Mouse (Mus musculus) embryonic facial prominence, embryonic 14.5 days (tissue): ENCODE data around the gene Pear1. TPM values are rescaled to one million over a fixed set of nuclear protein-coding genes. Genes with fewer than 3 reads are reported as not detected.

Source experiments
- ATAC-seq: fragments of 200-750 bp; cut with Nextera tagmentation; 2 replicates; pipeline ENCODE4 v1.8.0; 2017; ENCODE audit warnings: low read depth, moderate number of reproducible peaks, moderate TSS enrichment
- DNase-seq: peaks from one replicate; pipeline ENCODE4 v3.0.0-alpha.2; 2015; ENCODE audit warnings: low spot score
- H3K27ac ChIP-seq: fragments of 300-500 bp; sonication (generic); replicated peaks from 2 replicates; pipeline ENCODE4 v1.5.1; 2014; ENCODE audit warnings: low read depth, mild to moderate bottlenecking, low read length, moderate library complexity
- H3K27me3 ChIP-seq: fragments of 300-500 bp; sonication (generic); replicated peaks from 2 replicates; pipeline ENCODE4 v1.6.1; 2014; ENCODE audit warnings: low read length; ENCODE audit not compliant: control insufficient read depth, insufficient read depth
- H3K36me3 ChIP-seq: fragments of 300-500 bp; sonication (generic); 2 replicates; pipeline ENCODE4 v1.6.1; 2014; ENCODE audit warnings: low read length, mixed read lengths; ENCODE audit not compliant: control insufficient read depth, insufficient read depth
- H3K4me1 ChIP-seq: fragments of 300-500 bp; sonication (generic); 2 replicates; pipeline ENCODE4 v1.6.1; 2014; ENCODE audit warnings: antibody characterized with exemption, low read length; ENCODE audit not compliant: control insufficient read depth, insufficient read depth
- H3K4me2 ChIP-seq: fragments of 300-500 bp; sonication (generic); 2 replicates; pipeline ENCODE4 v1.6.1; 2014; ENCODE audit warnings: low read depth, mild to moderate bottlenecking, low read length, moderate library complexity, mixed read lengths
- H3K4me3 ChIP-seq: fragments of 300-500 bp; sonication (generic); 2 replicates; pipeline ENCODE4 v1.5.1; 2014; ENCODE audit warnings: low read depth, mild to moderate bottlenecking, low read length
- H3K9ac ChIP-seq: fragments of 300-500 bp; sonication (generic); 2 replicates; pipeline ENCODE4 v1.6.1; 2014; ENCODE audit warnings: low read depth, mild to moderate bottlenecking, low read length, moderate library complexity, mixed read lengths
- H3K9me3 ChIP-seq: fragments of 300-500 bp; sonication (generic); 2 replicates; pipeline ENCODE4 v1.6.1; 2016; ENCODE audit warnings: low read length; ENCODE audit not compliant: control insufficient read depth
- WGBS: fragments of 180-500 bp; shearing (Covaris S2); extraction: QIAGEN DNeasy Blood & Tissue Kit; methylation state at CpG from one replicate; pipeline ENCODE4 v1.1.7; 2014; 5-methylcytosine and 5-hydroxymethylcytosine counted together
- polyA plus RNA-seq: library from polyadenylated mRNA; unstranded; fragments of >200 nt; fragmentation: Nextera tagmentation; extraction: Ambion mirVana; gene quantifications from 2 replicates; pipeline ENCODE4 v1.2.1, GENCODE M21; 2014

Gene Pear1
- polyA plus RNA-seq, 1 experiment from 2014 or later, result 26.7 TPM

DNA sequence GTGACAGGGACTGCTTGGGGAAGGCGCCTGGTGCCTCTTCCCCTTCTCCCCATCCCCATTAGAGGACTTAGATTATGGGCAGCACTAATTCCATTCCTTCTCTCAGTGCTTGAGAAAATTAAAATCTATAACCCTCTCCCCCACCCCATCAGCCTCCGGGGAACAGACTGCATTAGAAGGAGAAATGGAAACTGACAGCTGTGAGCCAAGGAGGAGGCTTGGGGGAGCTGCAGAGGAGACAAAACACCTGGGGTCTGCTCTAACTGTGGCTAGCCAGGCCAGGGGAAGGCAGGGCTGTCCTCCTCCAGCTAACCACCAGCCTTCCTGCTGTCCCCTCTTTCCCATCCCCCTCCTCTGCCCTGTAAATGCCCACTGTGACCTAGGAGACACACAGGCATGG is 45.0 kb downstream of the Pear1 start:
- Histone ChIP-seq H3K4me2 (no peak overlapping the region), H3K36me3 (no peaks in the 10 kb centered on the region), H3K4me3 (no peak overlapping the region), H3K9ac (no peak overlapping the region; the same call in 1 of the 2 replicates), H3K4me1 (peaks cover 12% of the 10 kb centered on the region; the same call in 1 of the 2 replicates), H3K27ac (no peak overlapping the region), H3K9me3 (no peaks in the 10 kb centered on the region), H3K27me3 (peaks cover 9% of the 10 kb centered on the region; the same call in 1 of the 2 replicates)
- WGBS, result 51% methylated on average over 2 of the region's 2 CpGs
- ATAC-seq (peak; percentile 20; the same call in 1 of the 2 replicates), DNase-seq (peak; percentile 45)

DNA sequence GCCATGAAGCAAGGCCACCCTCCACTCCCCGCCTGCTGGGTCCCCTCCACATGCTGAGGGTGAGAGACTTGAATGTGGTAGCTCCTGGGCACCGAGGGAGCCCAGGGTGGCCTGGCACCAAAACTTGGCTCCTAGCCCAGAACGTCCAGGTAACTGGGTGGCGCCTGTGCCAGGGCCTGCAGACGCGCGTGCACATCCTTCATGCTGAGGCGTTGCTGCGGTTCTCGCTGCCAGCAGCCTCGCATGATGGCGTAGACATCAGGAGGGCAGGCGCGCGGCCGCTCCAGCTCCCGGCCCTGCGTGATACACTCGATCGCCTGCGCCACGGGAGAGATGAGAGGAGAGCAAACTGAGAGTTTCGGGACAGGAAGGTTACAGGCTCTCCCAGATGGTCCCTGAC is 45.8 kb downstream of the Pear1 start:
- Histone ChIP-seq H3K4me3 (no peak overlapping the region), H3K9ac (peak overlapping the region; percentile 17; the same call in 1 of the 2 replicates), H3K36me3 (no peaks in the 10 kb centered on the region), H3K4me1 (peaks cover 12% of the 10 kb centered on the region; the same call in 1 of the 2 replicates), H3K9me3 (no peaks in the 10 kb centered on the region), H3K27me3 (peaks cover 9% of the 10 kb centered on the region; the same call in 1 of the 2 replicates), H3K4me2 (peak overlapping the region; percentile 15; the same call in 1 of the 2 replicates), H3K27ac (no peak overlapping the region)
- DNase-seq (no peak), ATAC-seq (no peak)
- WGBS, result 40% methylated on average over 23 of the region's 23 CpGs

- Histone ChIP-seq H3K27me3 (no peaks in the 10 kb centered on the region), H3K9me3 (no peaks in the 10 kb centered on the region), H3K4me3 (no peak overlapping the region), H3K4me2 (no peak overlapping the region), H3K27ac (no peak overlapping the region), H3K36me3 (no peaks in the 10 kb centered on the region), H3K9ac (no peak overlapping the region), H3K4me1 (peaks cover 13% of the 10 kb centered on the region; the same call in 1 of the 2 replicates)
- DNase-seq (no peak), ATAC-seq (no peak)
- 44% methylated on average over 6 of the region's 6 CpGs for WGBS
Measured at GRCm38 (mm10) chr3:87771088-87771487, 53.0 kb downstream of the Pear1 start.

GRCm38 (mm10) chr3:87770280-87770679 is 53.8 kb downstream of the Pear1 start:
- H3K4me3 ChIP-seq, result no peak overlapping the region
- H3K36me3 ChIP-seq, result no peaks in the 10 kb centered on the region
- H3K9me3 ChIP-seq, result no peaks in the 10 kb centered on the region
- H3K27me3 ChIP-seq, result no peaks in the 10 kb centered on the region
- ATAC-seq, result no peak
- no peak overlapping the region for H3K9ac ChIP-seq
- no peak overlapping the region for H3K27ac ChIP-seq
- no peak overlapping the region for H3K4me2 ChIP-seq
- no peak for DNase-seq
- H3K4me1 ChIP-seq, result peaks cover 15% of the 10 kb centered on the region
- WGBS, result 0% methylated on average over 4 of the region's 4 CpGs

- DNase-seq (no peak), ATAC-seq (no peak)
- H3K27me3 ChIP-seq, result no peaks in the 10 kb centered on the region
- no peak overlapping the region for H3K27ac ChIP-seq
- 78% methylated on average over 8 of the region's 8 CpGs for WGBS
- no peaks in the 10 kb centered on the region for H3K36me3 ChIP-seq
- H3K4me2 ChIP-seq, result no peak overlapping the region
- no peak overlapping the region for H3K4me3 ChIP-seq
- peaks cover 23% of the 10 kb centered on the region for H3K4me1 ChIP-seq
- no peak overlapping the region for H3K9ac ChIP-seq
- H3K9me3 ChIP-seq, result no peaks in the 10 kb centered on the region
Measured at GRCm38 (mm10) chr3:87769506-87769905, 54.6 kb downstream of the Pear1 start.

GRCm38 (mm10) chr3:87768844-87769243 is 55.3 kb downstream of the Pear1 start:
- ATAC-seq (peak; percentile 70), DNase-seq (peak; percentile 76)
- Histone ChIP-seq H3K27me3 (no peaks in the 10 kb centered on the region), H3K9ac (peak overlapping the region; percentile 67), H3K36me3 (no peaks in the 10 kb centered on the region), H3K4me3 (peak overlapping the region; percentile 47), H3K27ac (peak overlapping the region; percentile 65), H3K4me1 (peaks cover 29% of the 10 kb centered on the region), H3K4me2 (peak overlapping the region; percentile 65), H3K9me3 (no peaks in the 10 kb centered on the region)
- WGBS, result under 1% methylated on average over 33 of the region's 37 CpGs

DNA sequence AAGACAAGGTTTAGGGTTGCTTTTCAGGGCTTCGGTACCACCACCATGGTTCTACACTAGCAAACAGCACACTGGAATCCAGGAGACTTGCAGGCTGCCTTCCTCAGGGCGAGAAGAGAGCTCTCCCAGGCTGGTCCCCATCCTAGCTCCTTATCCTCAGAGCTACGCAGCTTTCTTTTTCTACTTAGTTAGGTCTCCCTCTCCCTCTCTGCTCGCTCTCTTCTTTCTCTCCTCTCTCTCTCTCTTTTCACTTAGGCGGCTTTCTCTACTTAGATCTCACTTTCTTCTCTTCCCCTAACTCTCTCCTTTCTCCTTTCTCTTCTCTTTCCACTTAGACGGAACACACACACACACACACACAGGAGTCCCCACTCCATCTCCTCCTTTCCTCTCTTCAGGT is 55.7 kb downstream of the Pear1 start:
- Histone ChIP-seq H3K4me3 (peak overlapping the region; percentile 47), H3K9ac (peak overlapping the region; percentile 67), H3K27me3 (no peaks in the 10 kb centered on the region), H3K27ac (peak overlapping the region; percentile 65), H3K4me2 (peak overlapping the region; percentile 65), H3K36me3 (no peaks in the 10 kb centered on the region), H3K4me1 (peaks cover 33% of the 10 kb centered on the region), H3K9me3 (no peaks in the 10 kb centered on the region)
- ATAC-seq (no peak), DNase-seq (no peak)
- WGBS, result 39% methylated on average over 6 of the region's 6 CpGs

- Histone ChIP-seq H3K27me3 (no peaks in the 10 kb centered on the region), H3K9me3 (no peaks in the 10 kb centered on the region), H3K9ac (peak overlapping the region; percentile 47), H3K36me3 (no peaks in the 10 kb centered on the region), H3K4me3 (peak overlapping the region; percentile 47), H3K4me2 (peak overlapping the region; percentile 65), H3K27ac (no peak overlapping the region), H3K4me1 (peaks cover 39% of the 10 kb centered on the region)
- 60% methylated on average over 8 of the region's 8 CpGs for WGBS
- DNase-seq (no peak), ATAC-seq (no peak)
Measured at GRCm38 (mm10) chr3:87767764-87768163, 56.3 kb downstream of the Pear1 start.

- Histone ChIP-seq H3K4me1 (peaks cover 53% of the 10 kb centered on the region), H3K27ac (no peak overlapping the region), H3K4me3 (no peak overlapping the region), H3K27me3 (no peaks in the 10 kb centered on the region), H3K4me2 (0 out of 2 replicates have a peak overlapping the region, but pooled peaks have one; percentile 2), H3K9me3 (no peaks in the 10 kb centered on the region), H3K36me3 (no peaks in the 10 kb centered on the region), H3K9ac (no peak overlapping the region)
- 81% methylated on average over 3 of the region's 3 CpGs for WGBS
- ATAC-seq (no peak), DNase-seq (no peak)
Measured at GRCm38 (mm10) chr3:87766284-87766667, 57.8 kb downstream of the Pear1 start.
